Mouse (Mus musculus): Measurements from ENCODE around the gene Gng7. TPM values are rescaled to one million over a fixed set of nuclear protein-coding genes. Genes with fewer than 3 reads are reported as not detected.

The Gng7 gene
- polyA plus RNA-seq, 1 experiment from 2014 or later: 1.3 TPM

- Histone ChIP-seq H3K27me3 (ENCODE audit: insufficient read depth, low read length) (no peaks in the 10 kb centered on the region), H3K4me3 (ENCODE audit: low read depth, low read length) (peak overlapping the region; percentile 98), H3K36me3 (replicated peaks; ENCODE audit: insufficient read depth, low read length) (peaks cover 32% of the 10 kb centered on the region), H3K4me2 (ENCODE audit: low read depth, low read length) (peak overlapping the region; percentile 42), H3K9ac (replicated peaks) (no peak overlapping the region), H3K4me1 (ENCODE audit: insufficient read depth) (peaks cover 15% of the 10 kb centered on the region), H3K27ac (ENCODE audit: low read depth) (peak overlapping the region; percentile 49; the same call in 1 of the 2 replicates), H3K9me3 (ENCODE audit: low read length) (no peaks in the 10 kb centered on the region)
- ATAC-seq (no peak), DNase-seq (no peak)
- TF ChIP-seq EP300 (IDR thresholded peaks at IDR 0.05; ENCODE audit: low read depth) (no peak), CTCF (IDR thresholded peaks at IDR 0.05; ENCODE audit: low read depth) (no peak)
- 89% methylated on average over 19 of the region's 19 CpGs for WGBS (ENCODE audit: insufficient replicate concordance)
Measured at GRCm38 (mm10) chr10:80901409-80902272, 113.1 kb downstream of the Gng7 start.

GRCm38 (mm10) chr10:80900318-80901247 lies 114.2 kb downstream of the Gng7 start, which contains the start of gene Timm13:
Timm13 (minus strand) TSS chr10:80900969.
- Histone ChIP-seq H3K9me3 (ENCODE audit: low read length) (no peaks in the 10 kb centered on the region), H3K27me3 (ENCODE audit: insufficient read depth, low read length) (no peaks in the 10 kb centered on the region), H3K4me2 (ENCODE audit: low read depth, low read length) (peak within 1 kb of the TSS; percentile 99), H3K4me3 (ENCODE audit: low read depth, low read length) (peak within 1 kb of the TSS; percentile 98), H3K9ac (replicated peaks) (peak within 1 kb of the TSS; percentile 89), H3K36me3 (replicated peaks; ENCODE audit: insufficient read depth, low read length) (peaks cover 27% of the 10 kb centered on the region), H3K27ac (ENCODE audit: low read depth) (peak within 1 kb of the TSS; percentile 90), H3K4me1 (ENCODE audit: insufficient read depth) (peaks cover 15% of the 10 kb centered on the region)
- DNase-seq (peak; percentile 97), ATAC-seq (peak; percentile 97)
- under 1% methylated on average over 72 of the region's 72 CpGs for WGBS (ENCODE audit: insufficient replicate concordance)
- peak; percentile 49; the same call in 1 of the 2 replicates for TF ChIP-seq EP300 (IDR thresholded peaks at IDR 0.05; ENCODE audit: low read depth)
- TF ChIP-seq CTCF (IDR thresholded peaks at IDR 0.05; ENCODE audit: low read depth): no peak

- no peaks in the 10 kb centered on the region for H3K9me3 ChIP-seq (ENCODE audit: low read length)
- WGBS (ENCODE audit: insufficient replicate concordance): 11% methylated on average over 25 of the region's 25 CpGs
- H3K4me2 ChIP-seq (ENCODE audit: low read depth, low read length): peak overlapping the region; percentile 99
- no peaks in the 10 kb centered on the region for H3K27me3 ChIP-seq (ENCODE audit: insufficient read depth, low read length)
- TF ChIP-seq EP300 (IDR thresholded peaks at IDR 0.05; ENCODE audit: low read depth): no peak
- no peak for TF ChIP-seq CTCF (IDR thresholded peaks at IDR 0.05; ENCODE audit: low read depth)
- H3K36me3 ChIP-seq (replicated peaks; ENCODE audit: insufficient read depth, low read length): peaks cover 27% of the 10 kb centered on the region
- H3K27ac ChIP-seq (ENCODE audit: low read depth): peak overlapping the region; percentile 90
- ATAC-seq (no peak), DNase-seq (no peak)
- peak overlapping the region; percentile 89 for H3K9ac ChIP-seq (replicated peaks)
- H3K4me1 ChIP-seq (ENCODE audit: insufficient read depth): peaks cover 15% of the 10 kb centered on the region
- peak overlapping the region; percentile 98 for H3K4me3 ChIP-seq (ENCODE audit: low read depth, low read length)
Measured at GRCm38 (mm10) chr10:80899591-80900317, 115.0 kb downstream of the Gng7 start.

GRCm38 (mm10) chr10:80899074-80899473 lies 115.7 kb downstream of the Gng7 start:
- H3K4me2 ChIP-seq (ENCODE audit: low read depth, low read length): peak overlapping the region; percentile 99; the same call in 1 of the 2 replicates
- no peak for TF ChIP-seq EP300 (IDR thresholded peaks at IDR 0.05; ENCODE audit: low read depth)
- TF ChIP-seq CTCF (IDR thresholded peaks at IDR 0.05; ENCODE audit: low read depth): no peak
- H3K27ac ChIP-seq (ENCODE audit: low read depth): no peak overlapping the region
- DNase-seq (no peak), ATAC-seq (no peak)
- H3K9ac ChIP-seq (replicated peaks): no peak overlapping the region
- H3K27me3 ChIP-seq (ENCODE audit: insufficient read depth, low read length): no peaks in the 10 kb centered on the region
- 89% methylated on average over 8 of the region's 8 CpGs for WGBS (ENCODE audit: insufficient replicate concordance)
- H3K4me3 ChIP-seq (ENCODE audit: low read depth, low read length): no peak overlapping the region
- peaks cover 15% of the 10 kb centered on the region for H3K4me1 ChIP-seq (ENCODE audit: insufficient read depth)
- no peaks in the 10 kb centered on the region for H3K9me3 ChIP-seq (ENCODE audit: low read length)
- H3K36me3 ChIP-seq (replicated peaks; ENCODE audit: insufficient read depth, low read length): peaks cover 21% of the 10 kb centered on the region

Other genes with a start within 250 kb of the Gng7 start
- 20.9 and 22.2 TPM in 2 replicates for gene Sf3a2, start 216.7 kb downstream of the Gng7 start, polyA plus RNA-seq (2015; fragmentation: Nextera tagmentation; extraction: Ambion mirVana)
- gene Plekhj1, start 216.3 kb downstream of the Gng7 start, polyA plus RNA-seq (2015; fragmentation: Nextera tagmentation; extraction: Ambion mirVana): 42.0 and 43.7 TPM in 2 replicates
- gene Amh, start 209.7 kb downstream of the Gng7 start, polyA plus RNA-seq (2015; fragmentation: Nextera tagmentation; extraction: Ambion mirVana): 0.06 TPM in 1 of 2 replicates, not detected in the other
- gene Jsrp1, start 201.4 kb downstream of the Gng7 start, polyA plus RNA-seq (2015; fragmentation: Nextera tagmentation; extraction: Ambion mirVana): 1.6 TPM in 1 of 2 replicates, not detected in the other
- gene Oaz1, start 188.3 kb downstream of the Gng7 start, polyA plus RNA-seq (2015; fragmentation: Nextera tagmentation; extraction: Ambion mirVana): 1,017 and 1,029 TPM in 2 replicates
- not detected in 2 replicates for gene Lingo3, start 170.9 kb downstream of the Gng7 start, polyA plus RNA-seq (2015; fragmentation: Nextera tagmentation; extraction: Ambion mirVana)
- gene Lsm7, start 159.7 kb downstream of the Gng7 start, polyA plus RNA-seq (2015; fragmentation: Nextera tagmentation; extraction: Ambion mirVana): 104 and 108 TPM in 2 replicates
- 27.6 and 27.7 TPM in 2 replicates for gene Sppl2b, start 159.7 kb downstream of the Gng7 start, polyA plus RNA-seq (2015; fragmentation: Nextera tagmentation; extraction: Ambion mirVana)
- gene Tmprss9, start 143.1 kb downstream of the Gng7 start, polyA plus RNA-seq (2015; fragmentation: Nextera tagmentation; extraction: Ambion mirVana): 0.12 TPM in 2 replicates
- gene Timm13, start 114.0 kb downstream of the Gng7 start, polyA plus RNA-seq (2015; fragmentation: Nextera tagmentation; extraction: Ambion mirVana): 242 and 244 TPM in 2 replicates
- gene Lmnb2, start 96.7 kb downstream of the Gng7 start, polyA plus RNA-seq (2015; fragmentation: Nextera tagmentation; extraction: Ambion mirVana): 5.4 and 6.5 TPM in 2 replicates
- gene Gadd45b, start 84.9 kb downstream of the Gng7 start, polyA plus RNA-seq (2015; fragmentation: Nextera tagmentation; extraction: Ambion mirVana): 17.3 and 18.7 TPM in 2 replicates
- gene Diras1, start 10.7 kb upstream of the Gng7 start, polyA plus RNA-seq (2015; fragmentation: Nextera tagmentation; extraction: Ambion mirVana): not detected in 2 replicates
- gene Slc39a3, start 22.5 kb upstream of the Gng7 start, polyA plus RNA-seq (2015; fragmentation: Nextera tagmentation; extraction: Ambion mirVana): 4.6 and 4.7 TPM in 2 replicates
- gene Sgta, start 45.2 kb upstream of the Gng7 start, polyA plus RNA-seq (2015; fragmentation: Nextera tagmentation; extraction: Ambion mirVana): 50.2 and 50.6 TPM in 2 replicates
- gene Thop1, start 55.1 kb upstream of the Gng7 start, polyA plus RNA-seq (2015; fragmentation: Nextera tagmentation; extraction: Ambion mirVana): 7.4 and 8.1 TPM in 2 replicates
- gene Creb3l3, start 83.9 kb upstream of the Gng7 start, polyA plus RNA-seq (2015; fragmentation: Nextera tagmentation; extraction: Ambion mirVana): 181 and 183 TPM in 2 replicates
- gene Map2k2, start 91.0 kb upstream of the Gng7 start, polyA plus RNA-seq (2015; fragmentation: Nextera tagmentation; extraction: Ambion mirVana): 93.2 and 93.9 TPM in 2 replicates
- 29.7 and 33.8 TPM in 2 replicates for gene Zbtb7a, start 120.3 kb upstream of the Gng7 start, polyA plus RNA-seq (2015; fragmentation: Nextera tagmentation; extraction: Ambion mirVana)
- 14.6 and 16.1 TPM in 2 replicates for gene Pias4, start 153.0 kb upstream of the Gng7 start, polyA plus RNA-seq (2015; fragmentation: Nextera tagmentation; extraction: Ambion mirVana)
- 310 and 313 TPM in 2 replicates for gene Eef2, start 161.7 kb upstream of the Gng7 start, polyA plus RNA-seq (2015; fragmentation: Nextera tagmentation; extraction: Ambion mirVana)
- 15.3 and 17.2 TPM in 2 replicates for gene Dapk3, start 168.1 kb upstream of the Gng7 start, polyA plus RNA-seq (2015; fragmentation: Nextera tagmentation; extraction: Ambion mirVana)
- not detected in 2 replicates for gene 4930442H23Rik, start 168.9 kb upstream of the Gng7 start, polyA plus RNA-seq (2015; fragmentation: Nextera tagmentation; extraction: Ambion mirVana)
- not detected in 2 replicates for gene Nmrk2, start 187.1 kb upstream of the Gng7 start, polyA plus RNA-seq (2015; fragmentation: Nextera tagmentation; extraction: Ambion mirVana)
- gene Atcay, start 215.9 kb upstream of the Gng7 start, polyA plus RNA-seq (2015; fragmentation: Nextera tagmentation; extraction: Ambion mirVana): not detected in 2 replicates
- 0.09 and 0.61 TPM in 2 replicates for gene Zfr2, start 218.2 kb upstream of the Gng7 start, polyA plus RNA-seq (2015; fragmentation: Nextera tagmentation; extraction: Ambion mirVana)
- 1.7 TPM in 2 replicates for gene Matk, start 238.0 kb upstream of the Gng7 start, polyA plus RNA-seq (2015; fragmentation: Nextera tagmentation; extraction: Ambion mirVana)